Mouse (Mus musculus) cerebellum, adult 9-11 months (tissue): Measurements from ENCODE around the gene Ints12.

Experiments used
- DNase-seq: peaks from one replicate; pipeline ENCODE4 v3.0.0; 2022

Gene Ints12

GRCm38 (mm10) chr3:133151629-133152028 is 60.0 kb downstream of the Ints12 start:
- no peak for DNase-seq

- DNase-seq = no peak
Observed at GRCm38 (mm10) chr3:133152831-133153230, 61.2 kb downstream of the Ints12 start.

- no peak for DNase-seq
Observed at GRCm38 (mm10) chr3:133153629-133154028, 62.0 kb downstream of the Ints12 start.

- DNase-seq = no peak
Observed at GRCm38 (mm10) chr3:133154683-133155082, 63.0 kb downstream of the Ints12 start.

GRCm38 (mm10) chr3:133158260-133158659 is 66.6 kb downstream of the Ints12 start:
- peak; percentile 47 for DNase-seq
